Mouse (Mus musculus) heart, postnatal 0 days (tissue): ENCODE results near the gene Rdm1. TPM values are rescaled to one million over a fixed set of nuclear protein-coding genes. Genes with fewer than 3 reads are reported as not detected.
A peak's percentile ranks its signal among the peaks of the same experiment; 100 is the strongest.
"Not testable (repeated sequence)": the region's sequence is repeated elsewhere in the genome, so short reads cannot be mapped to it uniquely, and the experiment has no call there.

Experiments used
- ATAC-seq: fragments of 200-750 bp; cut with Nextera tagmentation; 2 replicates; pipeline ENCODE4 v1.8.0; 2017; ENCODE audit warnings: low read depth, moderate number of reproducible peaks, moderate library complexity; ENCODE audit not compliant: insufficient read depth
- DNase-seq: peaks from one replicate; pipeline ENCODE4 v3.0.0-alpha.2; 2016; ENCODE audit warnings: low spot score
- H3K27ac ChIP-seq: fragments of 300-500 bp; sonication (generic); 2 replicates; pipeline ENCODE4 v1.5.1; 2014; ENCODE audit warnings: low read depth, mild to moderate bottlenecking
- H3K27me3 ChIP-seq: fragments of 300-500 bp; sonication (generic); 2 replicates; pipeline ENCODE4 v1.6.1; 2014; ENCODE audit warnings: low read length, mixed read lengths; ENCODE audit not compliant: control insufficient read depth, insufficient read depth
- H3K36me3 ChIP-seq: fragments of 300-500 bp; sonication (generic); replicated peaks from 2 replicates; pipeline ENCODE4 v1.6.1; 2014; ENCODE audit warnings: low read length, mixed read lengths; ENCODE audit not compliant: control insufficient read depth, insufficient read depth
- H3K4me1 ChIP-seq: fragments of 300-500 bp; sonication (generic); 2 replicates; pipeline ENCODE4 v1.6.1; 2014; ENCODE audit warnings: antibody characterized with exemption; ENCODE audit not compliant: control insufficient read depth, insufficient read depth
- H3K4me2 ChIP-seq: fragments of 300-500 bp; sonication (generic); 2 replicates; pipeline ENCODE4 v1.6.1; 2014; ENCODE audit warnings: low read depth, mild to moderate bottlenecking, low read length, moderate library complexity
- H3K4me3 ChIP-seq: fragments of 300-500 bp; sonication (generic); 2 replicates; pipeline ENCODE4 v1.5.1; 2014; ENCODE audit warnings: low read depth, low read length
- H3K9ac ChIP-seq: fragments of 300-500 bp; sonication (generic); replicated peaks from 2 replicates; pipeline ENCODE4 v1.6.1; 2014; ENCODE audit warnings: low read depth, low read length, mixed read lengths
- H3K9me3 ChIP-seq: fragments of 300-500 bp; sonication (generic); replicated peaks from 2 replicates; pipeline ENCODE4 v1.6.1; 2016; ENCODE audit warnings: low read length; ENCODE audit not compliant: control insufficient read depth
- CTCF ChIP-seq: IDR thresholded peaks from 2 replicates; pipeline ENCODE4 v1.5.1; 2016; ENCODE audit warnings: antibody characterized with exemption, control low read depth, low read depth
- EP300 ChIP-seq: IDR thresholded peaks from 2 replicates; pipeline ENCODE4 v1.6.1; 2016; ENCODE audit warnings: antibody characterized with exemption, low read depth
- WGBS: fragments of 180-500 bp; shearing (Covaris S2); extraction: QIAGEN DNeasy Blood & Tissue Kit; methylation state at CpG from one replicate; pipeline ENCODE4 v1.1.7; 2014; 5-methylcytosine and 5-hydroxymethylcytosine counted together
- polyA plus RNA-seq: library from polyadenylated mRNA; unstranded; fragments of >200 nt; fragmentation: Nextera tagmentation; extraction: Ambion mirVana; gene quantifications from 2 replicates; pipeline ENCODE4 v1.2.1, GENCODE M21; 2015
- total RNA-seq: library from RNA; depleted of rRNA; stranded (reverse); fragments of >200 nt; gene quantifications from 2 replicates; pipeline ENCODE4 v1.2.3, GENCODE M21; 2014; ENCODE audit warnings: low replicate concordance

Gene Rdm1
- total and polyA plus RNA-seq, 2 experiments from 2014 or later = 38.1 to 44.5 TPM

GRCm38 (mm10) chr11:101618596-101618995 is 8.4 kb upstream of the Rdm1 start:
- Histone ChIP-seq H3K27ac (no peak overlapping the region), H3K9me3 (no peaks in the 10 kb centered on the region), H3K4me2 (no peak overlapping the region), H3K4me3 (no peak overlapping the region), H3K4me1 (no peaks in the 10 kb centered on the region; the same call in 1 of the 2 replicates), H3K36me3 (no peaks in the 10 kb centered on the region), H3K27me3 (no peaks in the 10 kb centered on the region), H3K9ac (no peak overlapping the region)
- 78% methylated on average over 3 of the region's 3 CpGs for WGBS
- DNase-seq (no peak), ATAC-seq (no peak)
- TF ChIP-seq EP300 = no peak
- no peak for TF ChIP-seq CTCF

GRCm38 (mm10) chr11:101620022-101620655 is 6.9 kb upstream of the Rdm1 start:
- ATAC-seq, H3K9ac ChIP-seq, H3K4me2 ChIP-seq, H3K36me3 ChIP-seq, H3K27ac ChIP-seq, DNase-seq, H3K27me3 ChIP-seq, H3K4me3 ChIP-seq, H3K4me1 ChIP-seq, H3K9me3 ChIP-seq: not testable (repeated sequence)
- 79% methylated on average over 11 of the region's 11 CpGs for WGBS

- TF ChIP-seq CTCF (no peak), EP300 (no peak)
- Histone ChIP-seq H3K27ac (peak overlapping the region; percentile 98), H3K9me3 (no peaks in the 10 kb centered on the region), H3K4me3 (peak overlapping the region; percentile 73), H3K4me1 (0 out of 2 replicates have a peak, but pooled peaks cover 5% of the 10 kb centered on the region), H3K36me3 (peaks cover 5% of the 10 kb centered on the region; the same call in 1 of the 2 replicates), H3K9ac (peak overlapping the region; percentile 80), H3K27me3 (no peaks in the 10 kb centered on the region), H3K4me2 (peak overlapping the region; percentile 96)
- ATAC-seq (peak; percentile 12; the same call in 1 of the 2 replicates), DNase-seq (no peak)
- whole genome bisulfite sequencing = 5% methylated on average over 8 of the region's 8 CpGs
Measured at GRCm38 (mm10) chr11:101626649-101626994, 373 bp upstream of the Rdm1 start.

- DNase-seq (peak; percentile 19), ATAC-seq (peak; percentile 52)
- peak overlapping the region; percentile 96 for H3K4me2 ChIP-seq
- no peaks in the 10 kb centered on the region for H3K27me3 ChIP-seq
- peak overlapping the region; percentile 98 for H3K27ac ChIP-seq
- H3K36me3 ChIP-seq = peaks cover 9% of the 10 kb centered on the region; the same call in 1 of the 2 replicates
- peak overlapping the region; percentile 73 for H3K4me3 ChIP-seq
- H3K9me3 ChIP-seq = no peaks in the 10 kb centered on the region
- WGBS = under 1% methylated on average over 30 of the region's 33 CpGs
- 0 out of 2 replicates have a peak, but pooled peaks cover 5% of the 10 kb centered on the region for H3K4me1 ChIP-seq
- peak overlapping the region; percentile 76 for H3K9ac ChIP-seq
- TF ChIP-seq CTCF (no peak), EP300 (no peak)
Measured at GRCm38 (mm10) chr11:101627857-101628559, 1.0 kb downstream of the Rdm1 start.

- Histone ChIP-seq H3K4me3 (peak overlapping the region; percentile 73), H3K9ac (peak overlapping the region; percentile 76; the same call in 1 of the 2 replicates), H3K4me2 (peak overlapping the region; percentile 96)
- DNase-seq, H3K9me3 ChIP-seq, H3K4me1 ChIP-seq, ATAC-seq, H3K27me3 ChIP-seq, H3K27ac ChIP-seq, H3K36me3 ChIP-seq: not testable (repeated sequence)
- 79% methylated on average over 4 of the region's 5 CpGs for WGBS
Measured at GRCm38 (mm10) chr11:101628733-101629417, 1.9 kb downstream of the Rdm1 start.
